Mouse (Mus musculus) MEL (cell line): ENCODE results near the gene Sftpa1. TPM values are rescaled to one million over a fixed set of nuclear protein-coding genes. Genes with fewer than 3 reads are reported as not detected.

Source experiments
- DNase-seq: peaks from one replicate; pipeline ENCODE4 v3.0.0; 2011; ENCODE audit warnings: low read depth, low spot score
- H3K27ac ChIP-seq: 2 replicates; pipeline ENCODE4 v1.5.1; 2012; ENCODE audit warnings: low read depth, mild to moderate bottlenecking, control low read depth, low read length, moderate library complexity; ENCODE audit not compliant: control insufficient read depth
- H3K27me3 ChIP-seq, 2 experiments: fragments of 150-350 bp in 1 of 2; sonication (generic) in 1 of 2; 2 replicates each; pipeline ENCODE4 v1.6.1; 2012; ENCODE audit warnings: low read length in 2 of 2, mild to moderate bottlenecking in 2 of 2, improper control_type of control experiment in 1 of 2, moderate library complexity in 1 of 2; ENCODE audit not compliant: insufficient read depth in 2 of 2, control insufficient read depth in 1 of 2
- H3K36me3 ChIP-seq, 2 experiments: 2 replicates each; pipeline ENCODE4 v1.6.1; 2012 to 2014; ENCODE audit warnings: low read length in 2 of 2, improper control_type of control experiment in 1 of 2, inconsistent platforms in 1 of 2, mild to moderate bottlenecking in 1 of 2; ENCODE audit not compliant: insufficient read depth in 2 of 2, control insufficient read depth in 1 of 2
- H3K4me1 ChIP-seq, 2 experiments: fragments of 150-350 bp in 1 of 2; sonication (generic) in 1 of 2; 2 replicates each; pipeline ENCODE4 v1.6.1; 2012; ENCODE audit warnings: low read length in 2 of 2, improper control_type of control experiment in 1 of 2, mild to moderate bottlenecking in 1 of 2; ENCODE audit not compliant: insufficient read depth in 2 of 2, control insufficient read depth in 1 of 2
- H3K4me3 ChIP-seq, 2 experiments: fragments of 150-350 bp in 1 of 2; sonication (generic) in 1 of 2; 2 replicates each; pipeline ENCODE4 v1.5.1; 2012; ENCODE audit warnings: low read depth in 2 of 2, low read length in 2 of 2, mild to moderate bottlenecking in 2 of 2, moderate library complexity in 2 of 2, control low read depth in 1 of 2, improper control_type of control experiment in 1 of 2; ENCODE audit not compliant: control insufficient read depth in 1 of 2, insufficient read depth in 1 of 2
- H3K79me2 ChIP-seq: 2 replicates; pipeline ENCODE4 v1.6.1; 2012; ENCODE audit warnings: mild to moderate bottlenecking, low read length, moderate library complexity; ENCODE audit not compliant: control insufficient read depth, poor library complexity, insufficient read depth
- H3K9ac ChIP-seq: 2 replicates; pipeline ENCODE4 v1.6.1; 2012; ENCODE audit warnings: low read depth, mild to moderate bottlenecking, control low read depth, low read length, moderate library complexity; ENCODE audit not compliant: control insufficient read depth, poor library complexity, severe bottlenecking
- H3K9me3 ChIP-seq: fragments of 150-350 bp; sonication (generic); replicated peaks from 2 replicates; pipeline ENCODE4 v1.6.1; 2012; ENCODE audit warnings: mild to moderate bottlenecking, low read length, improper control_type of control experiment, moderate library complexity; ENCODE audit not compliant: insufficient read depth
- BHLHE40 ChIP-seq: IDR thresholded peaks from 2 replicates; pipeline ENCODE4 v1.6.1; 2012; ENCODE audit warnings: low read depth, mild to moderate bottlenecking, inconsistent platforms, low read length, improper control_type of control experiment, borderline replicate concordance
- CHD1 ChIP-seq: IDR thresholded peaks from 2 replicates; pipeline ENCODE4 v1.6.1; 2012; ENCODE audit warnings: low read depth, mild to moderate bottlenecking, inconsistent platforms, low read length, improper control_type of control experiment
- CTCF ChIP-seq, 3 experiments: IDR thresholded peaks in 2 of 3; conservative IDR thresholded peaks in 1 of 3; 2 replicates each; pipeline ENCODE4 v1.5.1; 2011 to 2012; ENCODE audit warnings: low read length in 3 of 3, low read depth in 2 of 3, mild to moderate bottlenecking in 2 of 3, improper control_type of control experiment in 1 of 3, inconsistent platforms in 1 of 3, mixed read lengths in 1 of 3, moderate library complexity in 1 of 3; ENCODE audit not compliant: control insufficient read depth in 1 of 3, insufficient read depth in 1 of 3, poor library complexity in 1 of 3, severe bottlenecking in 1 of 3
- GABPA ChIP-seq: IDR thresholded peaks from 2 replicates; pipeline ENCODE4 v1.6.1; 2012; ENCODE audit warnings: low read depth, mild to moderate bottlenecking, inconsistent platforms, low read length, improper control_type of control experiment, moderate library complexity
- MAZ ChIP-seq: IDR thresholded peaks from 2 replicates; pipeline ENCODE4 v1.6.1; 2012; ENCODE audit warnings: low read depth, mild to moderate bottlenecking, inconsistent platforms, low read length, improper control_type of control experiment
- MXI1 ChIP-seq: IDR thresholded peaks from 2 replicates; pipeline ENCODE4 v1.6.1; 2011; ENCODE audit warnings: mild to moderate bottlenecking, low read depth, low read length, improper control_type of control experiment
- MYB ChIP-seq: IDR thresholded peaks from 2 replicates; pipeline ENCODE4 v1.6.1; 2011; ENCODE audit warnings: mild to moderate bottlenecking, low read depth, low read length, improper control_type of control experiment
- MYC ChIP-seq: IDR thresholded peaks from 2 replicates; pipeline ENCODE4 v1.6.1; 2011; ENCODE audit warnings: low read depth, mild to moderate bottlenecking, low read length, improper control_type of control experiment, moderate library complexity
- POLR2A ChIP-seq, 2 experiments: IDR thresholded peaks; 2 replicates each; pipeline ENCODE4 v1.6.1; 2011 to 2012; ENCODE audit warnings: low read length in 2 of 2, mild to moderate bottlenecking in 2 of 2, control low read depth in 1 of 2, improper control_type of control experiment in 1 of 2, low read depth in 1 of 2, moderate library complexity in 1 of 2; ENCODE audit not compliant: control insufficient read depth in 1 of 2, insufficient read depth in 1 of 2, poor library complexity in 1 of 2
- POLR2AphosphoS2 ChIP-seq: IDR thresholded peaks from 2 replicates; pipeline ENCODE4 v1.6.1; 2011; ENCODE audit warnings: low read length, improper control_type of control experiment
- POLR2AphosphoS5 ChIP-seq: IDR thresholded peaks from 2 replicates; pipeline ENCODE4 v1.6.1; 2012; ENCODE audit warnings: low read depth, borderline replicate concordance, mild to moderate bottlenecking, inconsistent platforms, low read length, moderate library complexity, mixed read lengths
- SMC3 ChIP-seq: IDR thresholded peaks from 2 replicates; pipeline ENCODE4 v1.6.1; 2011; ENCODE audit warnings: low read depth, low read length, improper control_type of control experiment
- TBP ChIP-seq: IDR thresholded peaks from 2 replicates; pipeline ENCODE4 v1.8.0; 2011; ENCODE audit warnings: low read depth, low read length, improper control_type of control experiment
- TCF12 ChIP-seq: IDR thresholded peaks from 2 replicates; pipeline ENCODE4 v1.6.1; 2014; ENCODE audit warnings: low read depth, mild to moderate bottlenecking, inconsistent platforms, low read length, improper control_type of control experiment, moderate library complexity
- UBTF ChIP-seq: IDR thresholded peaks from 2 replicates; pipeline ENCODE4 v1.6.1; 2012; ENCODE audit warnings: low read depth, mild to moderate bottlenecking, inconsistent platforms, low read length, improper control_type of control experiment, moderate library complexity, borderline replicate concordance; ENCODE audit not compliant: insufficient read depth
- USF1 ChIP-seq: IDR thresholded peaks from 2 replicates; pipeline ENCODE4 v1.6.1; 2014; ENCODE audit warnings: low read depth, mild to moderate bottlenecking, inconsistent platforms, low read length, improper control_type of control experiment, moderate library complexity
- ZKSCAN1 ChIP-seq: IDR thresholded peaks from 2 replicates; pipeline ENCODE4 v1.6.1; 2012; ENCODE audit warnings: low read depth, mild to moderate bottlenecking, inconsistent platforms, low read length, improper control_type of control experiment, moderate library complexity
- ZNF384 ChIP-seq: IDR thresholded peaks from 2 replicates; pipeline ENCODE4 v1.6.1; 2012; ENCODE audit warnings: low read depth, mild to moderate bottlenecking, inconsistent platforms, low read length, improper control_type of control experiment
- polyA plus RNA-seq, 2 experiments: library from polyadenylated mRNA; stranded (reverse) in 1 of 2; unstranded in 1 of 2; fragments of >175 nt in 1 of 2; fragments of >200 nt in 1 of 2; gene quantifications; 2 replicates each; pipeline versions ENCODE4 v1.2.1 to v1.2.4; 2012; ENCODE audit warnings: low replicate concordance in 2 of 2, low read depth in 1 of 2; ENCODE audit not compliant: insufficient read length in 2 of 2, insufficient read depth in 1 of 2, missing spikeins in 1 of 2
- total RNA-seq: library from RNA; depleted of rRNA; stranded (reverse); fragments of 300-350 nt; gene quantifications from 2 replicates; pipeline ENCODE4 v1.2.3, GENCODE M21; 2012; rRNA removed

The Sftpa1 gene
- total and polyA plus RNA-seq, 3 experiments: not detected

DNA sequence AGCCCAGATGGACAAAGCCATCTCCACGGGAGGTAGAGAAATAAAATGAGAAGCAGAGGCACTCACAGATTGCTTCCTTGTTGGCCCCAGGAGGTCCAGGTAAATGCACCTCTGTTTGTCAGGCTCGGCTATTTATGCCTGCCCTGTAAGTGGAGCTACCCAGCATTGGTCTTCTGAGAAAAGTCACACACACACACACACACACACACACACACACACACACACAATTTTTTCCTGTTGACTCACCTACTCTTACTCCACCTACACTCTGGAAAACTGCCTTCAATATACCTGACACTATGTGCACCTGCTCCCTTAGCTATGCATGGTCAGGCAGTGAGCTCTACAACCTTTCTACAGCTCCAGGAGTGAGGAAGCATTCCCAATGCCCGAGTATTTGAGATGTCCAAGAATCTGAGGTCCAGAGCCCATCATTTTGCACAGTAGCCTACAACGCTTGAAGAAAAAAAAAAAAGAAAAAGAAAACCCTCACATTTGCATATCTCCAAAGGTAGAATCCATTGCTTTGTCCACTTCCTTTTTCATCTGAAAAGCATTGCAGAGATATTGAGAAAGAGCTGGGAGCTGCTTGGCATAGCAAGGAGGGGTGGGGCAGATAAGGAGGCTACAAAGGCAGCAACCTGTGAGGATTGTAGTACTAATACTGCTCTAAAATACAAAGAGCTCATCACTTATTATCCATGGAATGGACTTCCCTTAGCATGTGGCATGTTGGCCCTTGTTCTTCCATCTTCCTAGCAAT, 53.7 kb downstream of the Sftpa1 start, which contains the start of gene Sftpd:
TSS of gene Sftpd (minus strand) at position 91 of the 763 bp plus-strand sequence.
- no peak for DNase-seq
- H3K27me3 ChIP-seq: no peaks in the 10 kb centered on the region
- H3K4me3 ChIP-seq: no peak within 1 kb of the TSS
- no peaks in the 10 kb centered on the region for H3K36me3 ChIP-seq
- H3K27ac ChIP-seq: no peak within 1 kb of the TSS
- no peaks in the 10 kb centered on the region for H3K4me1 ChIP-seq
- H3K9ac ChIP-seq: no peak within 1 kb of the TSS
- no peaks in the 10 kb centered on the region for H3K9me3 ChIP-seq
- TF ChIP-seq TBP (no peak), MYB (no peak), CTCF (IDR thresholded peaks at IDR 0.05 in 2 of 3, conservative IDR thresholded peaks at IDR 0.05 in 1 of 3; ENCODE audit: control insufficient read depth in 1 of 3, insufficient read depth in 1 of 3, low read depth in 2 of 3, low read length in 3 of 3, poor library complexity in 1 of 3, severe bottlenecking in 1 of 3) (no peak), MAZ (no peak), BHLHE40 (no peak), GABPA (no peak), CHD1 (no peak), UBTF (no peak), USF1 (no peak), POLR2AphosphoS2 (no peak), SMC3 (no peak), ZNF384 (no peak), MYC (no peak), MXI1 (no peak), POLR2A (IDR thresholded peaks at IDR 0.05; ENCODE audit: control insufficient read depth in 1 of 2, insufficient read depth in 1 of 2, low read depth in 1 of 2, low read length in 2 of 2, poor library complexity in 1 of 2) (no peak), ZKSCAN1 (no peak), POLR2AphosphoS5 (no peak), TCF12 (no peak)
- no peaks in the 10 kb centered on the region for H3K79me2 ChIP-seq

Other genes with a start within 250 kb of the Sftpa1 start
- 0.12 TPM in 1 of 2 replicates, not detected in the other for gene Sh2d4b, start 238.5 kb upstream of the Sftpa1 start, total RNA-seq
- gene Sh2d4b, start 238.5 kb upstream of the Sftpa1 start, polyA plus RNA-seq: under 1 TPM in 1 of 2 experiments, not detected in 1; 0.26 TPM
- gene Tspan14, start 165.0 kb upstream of the Sftpa1 start, total RNA-seq: 16.7 and 24.8 TPM in 2 replicates
- gene Tspan14, start 165.0 kb upstream of the Sftpa1 start, polyA plus RNA-seq: 10 to 100 TPM in 1 of 2 experiments, not detected in 1; 29.9 TPM
- gene Fam213a, start 118.0 kb upstream of the Sftpa1 start, total RNA-seq: 19.2 and 20.3 TPM in 2 replicates
- gene Fam213a, start 118.0 kb upstream of the Sftpa1 start, polyA plus RNA-seq: 10 to 100 TPM in 1 of 2 experiments, not detected in 1; 28.5 TPM
- gene Dydc2, start 62.6 kb upstream of the Sftpa1 start, total RNA-seq: not detected in 2 replicates
- not detected for gene Dydc2, start 62.6 kb upstream of the Sftpa1 start, polyA plus RNA-seq
- not detected in 2 replicates for gene Dydc1, start 58.9 kb upstream of the Sftpa1 start, total RNA-seq
- gene Dydc1, start 58.9 kb upstream of the Sftpa1 start, polyA plus RNA-seq: not detected
- not detected in 2 replicates for gene Mat1a, start 26.7 kb upstream of the Sftpa1 start, total RNA-seq
- not detected for gene Mat1a, start 26.7 kb upstream of the Sftpa1 start, polyA plus RNA-seq
- gene Mbl1, start 19.7 kb downstream of the Sftpa1 start, total RNA-seq: not detected in 2 replicates
- not detected for gene Mbl1, start 19.7 kb downstream of the Sftpa1 start, polyA plus RNA-seq
- gene Sftpd, start 53.4 kb downstream of the Sftpa1 start, total RNA-seq: not detected in 2 replicates
- not detected for gene Sftpd, start 53.4 kb downstream of the Sftpa1 start, polyA plus RNA-seq
- gene Gm2832, start 147.0 kb downstream of the Sftpa1 start, total RNA-seq: not detected in 2 replicates
- gene Gm2832, start 147.0 kb downstream of the Sftpa1 start, polyA plus RNA-seq: not detected
- 0.10 and 0.12 TPM in 2 replicates for gene Gm5798, start 216.8 kb downstream of the Sftpa1 start, total RNA-seq
- under 1 TPM in 1 of 2 experiments, not detected in 1; 0.15 TPM for gene Gm5798, start 216.8 kb downstream of the Sftpa1 start, polyA plus RNA-seq